8 mouse cellular contexts compared by ENCODE assay signal in genomic region chr13:42301961-42302861, GRCm38 (mm10). TPM values are rescaled to one million over a fixed set of nuclear protein-coding genes. Genes with fewer than 3 reads are reported as not detected.
DNase-seq lines count a peak whose midpoint lies in the region; ATAC-seq and TF ChIP-seq lines count a peak whose summit lies in the region.

No protein-coding gene starts in this region.

- WGBS in embryonic facial prominence, embryonic 13.5 days: 17% methylated on average over 27 of the region's 27 CpGs
- 7% methylated on average over 27 of the region's 27 CpGs for WGBS in hindbrain, embryonic 15.5 days
- 28% methylated on average over 27 of the region's 27 CpGs for WGBS in liver, embryonic 14.5 days (ENCODE audit: insufficient replicate concordance)
- WGBS in small intestine, adult 2 months: 6% methylated on average over 27 of the region's 27 CpGs

- H3K4me1 ChIP-seq in embryonic facial prominence, embryonic 13.5 days: peaks cover 48% of the 10 kb centered on the region
- H3K4me1 ChIP-seq in hindbrain, embryonic 15.5 days (replicated peaks): peaks cover 20% of the 10 kb centered on the region
- H3K4me1 ChIP-seq in liver, embryonic 14.5 days (replicated peaks; ENCODE audit: control insufficient read depth in 2 of 2, insufficient read depth in 2 of 2, low read length in 1 of 2): no peaks in the 10 kb centered on the region; a peak in 2 of 4 replicates
- H3K4me1 ChIP-seq in small intestine, adult 2 months (ENCODE audit: control insufficient read depth, insufficient read depth, insufficient read length, low read length): peaks cover 13% of the 10 kb centered on the region

- TF ChIP-seq POLR2A in small intestine, adult 2 months (IDR thresholded peaks at IDR 0.05; ENCODE audit: low read depth, low read length): no peak

- H3K4me3 ChIP-seq in embryonic facial prominence, embryonic 13.5 days: peak overlapping the region; percentile 48
- peak overlapping the region; percentile 41 for H3K4me3 ChIP-seq in hindbrain, embryonic 15.5 days
- peak overlapping the region in 1 of 2 experiments; percentile 35; a peak in 1 of 4 replicates for H3K4me3 ChIP-seq in liver, embryonic 14.5 days (ENCODE audit: insufficient read depth in 1 of 2, low read depth in 2 of 2, low read length in 2 of 2)
- peak overlapping the region; percentile 64 for H3K4me3 ChIP-seq in small intestine, adult 2 months (ENCODE audit: low read depth, low read length)

- no peak for ATAC-seq in cerebellum, adult (ENCODE audit: insufficient number of reproducible peaks, low FRiP score, low TSS enrichment)
- no peak for ATAC-seq in embryonic facial prominence, embryonic 13.5 days (ENCODE audit: insufficient number of reproducible peaks, insufficient read depth, low FRiP score, low TSS enrichment, low read depth)
- ATAC-seq in hindbrain, embryonic 15.5 days (ENCODE audit: low FRiP score, low read depth): no peak
- no peak for ATAC-seq in liver, embryonic 14.5 days (ENCODE audit: insufficient read depth)
- no peak for ATAC-seq in frontal cortex, adult (ENCODE audit: low TSS enrichment)

- H3K27ac ChIP-seq in embryonic facial prominence, embryonic 13.5 days: no peak overlapping the region
- H3K27ac ChIP-seq in hindbrain, embryonic 15.5 days (replicated peaks): no peak overlapping the region
- no peak overlapping the region for H3K27ac ChIP-seq in liver, embryonic 14.5 days
- H3K27ac ChIP-seq in small intestine, adult 2 months (ENCODE audit: insufficient read depth, low read depth, low read length): no peak overlapping the region

- peaks cover 57% of the 10 kb centered on the region for H3K27me3 ChIP-seq in embryonic facial prominence, embryonic 13.5 days
- H3K27me3 ChIP-seq in hindbrain, embryonic 15.5 days: peaks cover 19% of the 10 kb centered on the region
- peaks cover 26% of the 10 kb centered on the region for H3K27me3 ChIP-seq in liver, embryonic 14.5 days (ENCODE audit: control insufficient read depth, insufficient read depth, low read length)
- H3K27me3 ChIP-seq in small intestine, adult 2 months (ENCODE audit: control insufficient read depth, insufficient read depth, low read length): no peaks in the 10 kb centered on the region

- H3K9me3 ChIP-seq in embryonic facial prominence, embryonic 13.5 days: no peaks in the 10 kb centered on the region
- H3K9me3 ChIP-seq in hindbrain, embryonic 15.5 days: no peaks in the 10 kb centered on the region
- H3K9me3 ChIP-seq in liver, embryonic 14.5 days (ENCODE audit: control insufficient read depth, low read length): no peaks in the 10 kb centered on the region

- TF ChIP-seq EP300 in liver, embryonic 14.5 days (IDR thresholded peaks at IDR 0.05; ENCODE audit: low read depth): no peak

- H3K9ac ChIP-seq in embryonic facial prominence, embryonic 13.5 days: peak overlapping the region; percentile 61
- H3K9ac ChIP-seq in hindbrain, embryonic 15.5 days: 0 out of 2 replicates have a peak overlapping the region, but pooled peaks have one; percentile 33
- H3K9ac ChIP-seq in liver, embryonic 14.5 days (replicated peaks): no peak overlapping the region

- peak; percentile 14 to 23 for DNase-seq in cerebellum, postnatal 25 days
- no peak for DNase-seq in liver, embryonic 14.5 days (ENCODE audit: low read depth in 3 of 3, low spot score in 3 of 3)
- DNase-seq in gastrocnemius, adult 8-10 months (ENCODE audit: low spot score in 2 of 2): no peak

- TF ChIP-seq CTCF in liver, embryonic 14.5 days (IDR thresholded peaks at IDR 0.05; ENCODE audit: low read depth): no peak
- TF ChIP-seq CTCF in small intestine, adult 2 months (IDR thresholded peaks at IDR 0.05; ENCODE audit: extremely low read depth, insufficient read length, insufficient replicate concordance, low read depth, low read length): peak; percentile 46; the same call in 1 of the 2 replicates

- no peaks in the 10 kb centered on the region for H3K36me3 ChIP-seq in embryonic facial prominence, embryonic 13.5 days
- H3K36me3 ChIP-seq in hindbrain, embryonic 15.5 days: no peaks in the 10 kb centered on the region
- no peaks in the 10 kb centered on the region for H3K36me3 ChIP-seq in liver, embryonic 14.5 days (replicated peaks; ENCODE audit: control insufficient read depth, insufficient read depth, low read depth)
- no peaks in the 10 kb centered on the region for H3K36me3 ChIP-seq in small intestine, adult 2 months (ENCODE audit: control insufficient read depth, insufficient read depth, low read length)

- peak overlapping the region; percentile 82 for H3K4me2 ChIP-seq in embryonic facial prominence, embryonic 13.5 days
- peak overlapping the region; percentile 69 for H3K4me2 ChIP-seq in hindbrain, embryonic 15.5 days
- H3K4me2 ChIP-seq in liver, embryonic 14.5 days (ENCODE audit: low read depth): peak overlapping the region; percentile 50

RNA-seq across cellular contexts. Expression of gene Edn1, which starts 0.9 kb away (rescaled TPM):
- polyA plus RNA-seq in embryonic facial prominence, embryonic 13.5 days (2015; fragmentation: Nextera tagmentation; extraction: Ambion mirVana): 3.6 TPM in 2 replicates
- 1.9 and 2.5 TPM in 2 replicates for polyA plus RNA-seq in hindbrain, embryonic 15.5 days (2015; fragmentation: Nextera tagmentation; extraction: Ambion mirVana)
- polyA plus RNA-seq in liver, embryonic 14.5 days (2012; rRNA removed): 0.18 and 0.33 TPM in 2 replicates
- 0.14 and 0.39 TPM in 2 replicates for polyA plus RNA-seq in liver, embryonic 14.5 days (2014; fragmentation: Nextera tagmentation; extraction: Ambion mirVana)
- 0.48 and 2.4 TPM in 2 replicates for polyA plus RNA-seq in small intestine, adult 2 months (2012; rRNA removed)
- 1 to 10 TPM in 3 of 4 experiments, under 1 TPM in 1; 0.41 to 1.8 (median 1.3) TPM for total RNA-seq in gastrocnemius, adult 8-10 months (2022)

Comparison
In these comparisons a context has a peak if more than half of its experiments do, and no peak if none do; other contexts are left out.
1. DNase-seq: peak in cerebellum, postnatal 25 days (2 of 2); none in liver, embryonic 14.5 days (0 of 3) and gastrocnemius, adult 8-10 months (0 of 2).
2. Peak in every context shown above with its lines, with median percentiles within 50 percentile points of each other: H3K4me2 ChIP-seq.